Mouse (Mus musculus) forebrain, embryonic 11.5 days (tissue): ENCODE results near the gene Slc13a2. TPM values are rescaled to one million over a fixed set of nuclear protein-coding genes. Genes with fewer than 3 reads are reported as not detected.

Experiments
- ATAC-seq: fragments of 200-750 bp; cut with Nextera tagmentation; replicated peaks from 2 replicates; pipeline ENCODE4 v1.8.0; 2017; ENCODE audit warnings: moderate TSS enrichment; ENCODE audit not compliant: low FRiP score
- DNase-seq: peaks from one replicate; pipeline ENCODE4 v3.0.0-alpha.2; 2017; ENCODE audit warnings: low spot score
- H3K27ac ChIP-seq: fragments of 300-500 bp; sonication (generic); 2 replicates; pipeline ENCODE4 v1.5.1; 2014; ENCODE audit warnings: low read depth, low read length
- H3K27me3 ChIP-seq: fragments of 300-500 bp; sonication (generic); 2 replicates; pipeline ENCODE4 v1.6.1; 2014; ENCODE audit warnings: mild to moderate bottlenecking, low read length, mixed read lengths; ENCODE audit not compliant: control insufficient read depth, insufficient read depth
- H3K36me3 ChIP-seq: fragments of 300-500 bp; sonication (generic); 2 replicates; pipeline ENCODE4 v1.6.1; 2014; ENCODE audit warnings: mild to moderate bottlenecking, low read length, moderate library complexity, mixed read lengths; ENCODE audit not compliant: control insufficient read depth, insufficient read depth
- H3K4me1 ChIP-seq: fragments of 300-500 bp; sonication (generic); replicated peaks from 2 replicates; pipeline ENCODE4 v1.6.1; 2014; ENCODE audit warnings: low read length, mixed read lengths; ENCODE audit not compliant: control insufficient read depth, insufficient read depth
- H3K4me2 ChIP-seq: fragments of 300-500 bp; sonication (generic); 2 replicates; pipeline ENCODE4 v1.6.1; 2014; ENCODE audit warnings: low read depth, mild to moderate bottlenecking, low read length, moderate library complexity, mixed read lengths; ENCODE audit not compliant: severe bottlenecking
- H3K4me3 ChIP-seq: fragments of 300-500 bp; sonication (generic); 2 replicates; pipeline ENCODE4 v1.5.1; 2014; ENCODE audit warnings: low read depth, low read length
- H3K9ac ChIP-seq: fragments of 300-500 bp; sonication (generic); 2 replicates; pipeline ENCODE4 v1.6.1; 2014; ENCODE audit warnings: low read length
- H3K9me3 ChIP-seq: fragments of 300-500 bp; sonication (generic); 2 replicates; pipeline ENCODE4 v1.6.1; 2016; ENCODE audit warnings: low read length, mixed read lengths; ENCODE audit not compliant: control insufficient read depth
- WGBS: fragments of 180-500 bp; shearing (Covaris S2); extraction: QIAGEN DNeasy Blood & Tissue Kit; methylation state at CpG from one replicate; pipeline ENCODE4 v1.1.7; 2014; 5-methylcytosine and 5-hydroxymethylcytosine counted together
- polyA plus RNA-seq: library from polyadenylated mRNA; unstranded; fragments of >200 nt; fragmentation: Nextera tagmentation; extraction: Ambion mirVana; gene quantifications from 2 replicates; pipeline ENCODE4 v1.2.1, GENCODE M21; 2014

The Slc13a2 gene
- polyA plus RNA-seq, 1 experiment from 2014 or later = not detected

DNA sequence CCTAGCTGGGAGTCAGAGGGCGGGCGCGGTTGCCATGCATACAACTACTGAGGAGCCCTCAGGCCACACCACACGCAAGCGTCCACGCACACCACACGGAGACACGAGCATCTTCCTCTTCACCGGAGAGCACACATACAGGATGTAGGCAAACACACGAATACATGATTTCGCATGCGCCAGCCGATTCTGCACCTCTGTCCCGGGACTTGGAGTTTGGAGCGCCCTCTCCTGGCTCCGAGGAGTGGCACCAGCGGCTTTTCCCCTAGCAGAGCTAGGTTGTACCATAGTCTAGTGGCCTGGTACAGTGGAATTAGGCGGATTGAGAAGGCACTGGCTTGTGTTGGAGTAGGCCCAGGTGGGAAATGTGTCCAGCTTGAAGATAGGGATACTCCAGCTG lies 24.6 kb downstream of the Slc13a2 start:
- peak; percentile 88 for DNase-seq
- H3K27me3 ChIP-seq = no peaks in the 10 kb centered on the region; the same call in 1 of the 2 replicates
- no peak overlapping the region for H3K27ac ChIP-seq

DNA sequence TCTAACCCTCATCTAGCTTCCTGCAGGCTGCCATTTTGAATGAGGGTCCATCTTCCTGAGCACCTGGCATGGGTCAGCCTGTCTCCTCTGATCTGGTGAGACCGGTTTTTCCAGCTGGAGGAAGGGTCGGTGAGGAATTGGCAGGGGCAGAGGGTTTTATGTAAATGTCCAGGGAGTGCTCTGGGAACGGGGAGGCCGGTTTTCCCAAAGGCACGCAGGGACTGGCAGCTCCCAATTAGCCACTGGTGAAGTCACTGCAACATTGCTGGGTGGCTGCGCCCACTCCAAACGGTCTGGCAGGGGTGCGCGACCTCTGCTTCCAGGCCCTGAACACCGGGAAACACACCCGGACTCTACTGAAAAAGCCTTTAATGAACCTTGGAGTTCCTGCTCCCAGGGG lies 25.1 kb downstream of the Slc13a2 start:
- 0 out of 2 replicates have a peak, but pooled peaks cover 2% of the 10 kb centered on the region for H3K4me1 ChIP-seq
- no peaks in the 10 kb centered on the region for H3K9me3 ChIP-seq
- peak overlapping the region; percentile 43 for H3K4me2 ChIP-seq
- 46% methylated on average over 11 of the region's 11 CpGs for WGBS
- peak overlapping the region; percentile 44; the same call in 1 of the 2 replicates for H3K9ac ChIP-seq
- H3K27me3 ChIP-seq = no peaks in the 10 kb centered on the region; the same call in 1 of the 2 replicates
- no peaks in the 10 kb centered on the region for H3K36me3 ChIP-seq
- DNase-seq (no peak), ATAC-seq (no peak)
- no peak overlapping the region for H3K27ac ChIP-seq
- H3K4me3 ChIP-seq = peak overlapping the region; percentile 14; the same call in 1 of the 2 replicates

More for the DNA sequence above, 24.6 kb downstream of the Slc13a2 start:
- H3K4me3 ChIP-seq = peak overlapping the region; percentile 14; the same call in 1 of the 2 replicates
- peak overlapping the region; percentile 43 for H3K4me2 ChIP-seq
- no peak for ATAC-seq
- H3K4me1 ChIP-seq = 0 out of 2 replicates have a peak, but pooled peaks cover 2% of the 10 kb centered on the region
- H3K9me3 ChIP-seq = no peaks in the 10 kb centered on the region
- WGBS = 7% methylated on average over 18 of the region's 18 CpGs
- H3K9ac ChIP-seq = peak overlapping the region; percentile 44; the same call in 1 of the 2 replicates
- H3K36me3 ChIP-seq = no peaks in the 10 kb centered on the region

GRCm38 (mm10) chr11:78392728-78393127 lies 29.3 kb downstream of the Slc13a2 start:
- WGBS = 82% methylated on average over 3 of the region's 3 CpGs
- Histone ChIP-seq H3K27me3 (no peaks in the 10 kb centered on the region; the same call in 1 of the 2 replicates), H3K4me3 (no peak overlapping the region), H3K4me1 (0 out of 2 replicates have a peak, but pooled peaks cover 2% of the 10 kb centered on the region), H3K9me3 (no peaks in the 10 kb centered on the region), H3K36me3 (no peaks in the 10 kb centered on the region), H3K4me2 (no peak overlapping the region), H3K27ac (no peak overlapping the region), H3K9ac (no peak overlapping the region)
- ATAC-seq (no peak), DNase-seq (peak; percentile 39)

GRCm38 (mm10) chr11:78386508-78387043 lies 35.4 kb downstream of the Slc13a2 start, which contains the start of gene Foxn1:
Gene Foxn1, minus strand, starts transcription at chr11:78386558.
- Histone ChIP-seq H3K9ac (no peak within 1 kb of the TSS), H3K4me3 (no peak within 1 kb of the TSS), H3K9me3 (no peaks in the 10 kb centered on the region), H3K27ac (no peak within 1 kb of the TSS), H3K27me3 (no peaks in the 10 kb centered on the region), H3K36me3 (no peaks in the 10 kb centered on the region), H3K4me2 (no peak within 1 kb of the TSS), H3K4me1 (no peaks in the 10 kb centered on the region)
- WGBS = 81% methylated on average over 14 of the region's 14 CpGs
- ATAC-seq (no peak), DNase-seq (peak; percentile 42)

- H3K4me1 ChIP-seq = no peaks in the 10 kb centered on the region
- no peak overlapping the region for H3K27ac ChIP-seq
- H3K27me3 ChIP-seq = no peaks in the 10 kb centered on the region
- no peak for ATAC-seq
- no peak overlapping the region for H3K4me2 ChIP-seq
- H3K4me3 ChIP-seq = no peak overlapping the region
- H3K36me3 ChIP-seq = no peaks in the 10 kb centered on the region
- H3K9me3 ChIP-seq = no peaks in the 10 kb centered on the region
- 87% methylated on average over 10 of the region's 10 CpGs for WGBS
- DNase-seq = no peak
- no peak overlapping the region for H3K9ac ChIP-seq
These were observed 36.2 kb downstream of the Slc13a2 start for GRCm38 (mm10) chr11:78385776-78386175.

GRCm38 (mm10) chr11:78382701-78383100 lies 39.3 kb downstream of the Slc13a2 start:
- H3K27ac ChIP-seq = no peak overlapping the region
- H3K4me3 ChIP-seq = no peak overlapping the region
- H3K36me3 ChIP-seq = no peaks in the 10 kb centered on the region
- H3K9me3 ChIP-seq = no peaks in the 10 kb centered on the region
- 25% methylated on average over 5 of the region's 5 CpGs for WGBS
- H3K9ac ChIP-seq = no peak overlapping the region
- no peaks in the 10 kb centered on the region for H3K27me3 ChIP-seq
- no peak overlapping the region for H3K4me2 ChIP-seq
- H3K4me1 ChIP-seq = no peaks in the 10 kb centered on the region
- DNase-seq (peak; percentile 38), ATAC-seq (no peak)

- DNase-seq (peak; percentile 46), ATAC-seq (no peak)
- H3K9ac ChIP-seq = no peak overlapping the region
- H3K4me2 ChIP-seq = no peak overlapping the region
- no peak overlapping the region for H3K27ac ChIP-seq
- H3K4me3 ChIP-seq = no peak overlapping the region
- H3K36me3 ChIP-seq = no peaks in the 10 kb centered on the region
- WGBS = 86% methylated on average over 7 of the region's 7 CpGs
- no peaks in the 10 kb centered on the region for H3K4me1 ChIP-seq
- no peaks in the 10 kb centered on the region for H3K9me3 ChIP-seq
- no peaks in the 10 kb centered on the region for H3K27me3 ChIP-seq
These were observed 39.7 kb downstream of the Slc13a2 start for GRCm38 (mm10) chr11:78382286-78382685.

DNA sequence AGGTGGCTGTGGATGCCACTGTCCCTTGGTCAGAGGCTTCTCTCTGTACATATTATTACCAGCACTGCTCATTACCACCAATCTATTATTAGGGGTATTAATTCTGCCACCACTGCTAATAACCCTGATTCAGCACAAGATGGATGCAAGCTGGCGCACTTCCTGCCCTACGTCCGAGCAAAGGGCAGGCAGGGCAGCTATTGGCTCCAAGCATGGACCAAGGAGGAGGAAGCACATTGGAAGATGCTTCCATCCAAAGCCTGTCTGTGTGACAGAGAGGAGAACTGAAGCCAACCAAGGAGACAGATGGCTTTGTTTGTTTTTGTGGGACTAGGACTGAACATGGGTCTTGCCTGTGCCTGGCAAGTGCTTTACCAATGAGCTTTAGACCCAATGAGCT lies 41.0 kb downstream of the Slc13a2 start:
- Histone ChIP-seq H3K4me2 (no peak overlapping the region), H3K4me1 (no peaks in the 10 kb centered on the region), H3K27ac (no peak overlapping the region), H3K9ac (no peak overlapping the region), H3K9me3 (no peaks in the 10 kb centered on the region), H3K36me3 (no peaks in the 10 kb centered on the region), H3K4me3 (no peak overlapping the region), H3K27me3 (no peaks in the 10 kb centered on the region)
- 85% methylated on average over 3 of the region's 3 CpGs for WGBS
- no peak for DNase-seq
- ATAC-seq = no peak

DNA sequence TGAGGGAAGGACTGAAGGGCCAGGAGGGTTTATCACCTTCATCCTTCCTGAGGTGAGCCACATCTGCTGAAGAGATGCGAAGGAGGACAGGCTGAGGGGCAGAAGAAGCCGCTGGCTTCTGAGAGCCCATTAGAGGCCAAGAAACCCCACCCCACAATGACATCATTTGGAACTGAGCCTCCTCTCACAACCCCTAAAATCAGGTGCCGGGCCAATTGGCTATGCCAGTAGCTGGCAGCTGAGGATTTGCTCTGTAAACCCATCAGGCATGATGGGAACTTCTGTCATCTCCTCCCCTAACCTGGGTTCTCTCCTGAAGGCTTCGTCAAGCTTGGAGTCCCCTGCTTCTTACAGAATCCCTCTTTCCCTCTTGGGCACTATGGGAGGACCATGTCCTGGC lies 41.7 kb downstream of the Slc13a2 start:
- Histone ChIP-seq H3K4me1 (no peaks in the 10 kb centered on the region), H3K4me2 (no peak overlapping the region), H3K27me3 (no peaks in the 10 kb centered on the region), H3K9ac (no peak overlapping the region), H3K36me3 (no peaks in the 10 kb centered on the region), H3K9me3 (no peaks in the 10 kb centered on the region), H3K4me3 (no peak overlapping the region), H3K27ac (no peak overlapping the region)
- WGBS = 80% methylated on average over 4 of the region's 4 CpGs
- DNase-seq = no peak
- no peak for ATAC-seq
